Mouse (Mus musculus): ENCODE results near the gene Exoc8.

DNA sequence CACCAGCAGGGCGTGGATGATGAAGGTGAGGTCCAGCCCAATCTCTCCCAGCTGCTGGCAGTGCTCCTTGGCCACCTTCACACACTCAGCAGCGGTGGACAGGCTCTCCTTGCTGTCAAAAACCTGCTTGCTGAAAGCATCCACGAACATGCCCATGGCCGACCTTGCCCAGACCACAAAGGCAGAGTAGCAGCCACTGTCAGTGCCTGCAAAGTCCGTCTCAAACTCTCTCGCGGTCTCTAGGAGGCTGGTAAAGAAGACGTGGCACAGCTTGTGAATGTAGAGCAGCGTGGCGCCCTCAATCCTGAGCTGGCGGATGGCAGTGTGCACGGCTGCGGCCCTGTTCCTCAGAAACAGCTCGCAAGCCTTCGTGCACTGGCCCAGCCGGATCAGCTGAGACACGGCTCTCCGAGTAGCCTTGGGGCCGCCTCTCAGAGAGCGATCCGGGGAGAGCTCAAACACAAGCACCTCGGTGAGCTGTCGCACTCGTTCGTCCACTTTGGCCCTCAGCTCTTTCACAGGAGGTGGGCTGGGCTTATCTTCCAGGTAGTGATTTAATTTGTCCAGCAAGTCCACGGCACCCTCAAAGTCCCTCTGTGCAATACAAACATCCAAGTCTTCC lies 1.4 kb downstream of the Exoc8 start:
- no peak for TF ChIP-seq POLR2A (IDR thresholded peaks at IDR 0.05; ENCODE audit: insufficient read depth, low read length)
- TF ChIP-seq CTCF (IDR thresholded peaks at IDR 0.05; ENCODE audit: low read depth, low read length), result no peak

Data from ES-Bruce4 (cell line).